Mouse (Mus musculus): Measurements from ENCODE around the gene Gm16485.

Gm16485 gene

DNA sequence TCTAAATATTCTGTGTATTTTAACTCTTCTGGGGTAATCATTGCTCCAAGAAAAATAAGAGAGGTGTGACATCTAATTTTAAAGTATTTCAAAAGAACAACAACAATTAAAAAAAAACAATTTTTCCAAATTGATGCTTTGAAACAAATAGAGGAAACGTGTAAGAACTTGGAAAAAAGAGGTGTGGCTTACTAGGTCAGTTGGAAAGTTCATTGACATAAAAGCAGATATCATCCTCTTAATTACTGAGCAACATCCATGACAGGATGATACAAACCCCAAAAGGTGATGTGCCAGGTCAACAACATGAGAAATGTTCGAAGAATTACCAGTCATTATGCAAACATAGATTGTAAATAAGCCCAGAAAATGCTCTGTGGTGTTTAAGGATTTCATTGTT is at the start of gene Gm16485:
TSS of gene Gm16485 (plus strand) at position 301 of the 400 bp plus-strand sequence.
- no peak for DNase-seq (ENCODE audit: low read depth, low spot score)

- DNase-seq (ENCODE audit: low read depth, low spot score) = no peak
Observed at GRCm38 (mm10) chr9:8927561-8927960, 44.0 kb upstream of the Gm16485 start.

GRCm38 (mm10) chr9:8937753-8938152 is 33.8 kb upstream of the Gm16485 start:
- no peak for DNase-seq (ENCODE audit: low read depth, low spot score)

DNA sequence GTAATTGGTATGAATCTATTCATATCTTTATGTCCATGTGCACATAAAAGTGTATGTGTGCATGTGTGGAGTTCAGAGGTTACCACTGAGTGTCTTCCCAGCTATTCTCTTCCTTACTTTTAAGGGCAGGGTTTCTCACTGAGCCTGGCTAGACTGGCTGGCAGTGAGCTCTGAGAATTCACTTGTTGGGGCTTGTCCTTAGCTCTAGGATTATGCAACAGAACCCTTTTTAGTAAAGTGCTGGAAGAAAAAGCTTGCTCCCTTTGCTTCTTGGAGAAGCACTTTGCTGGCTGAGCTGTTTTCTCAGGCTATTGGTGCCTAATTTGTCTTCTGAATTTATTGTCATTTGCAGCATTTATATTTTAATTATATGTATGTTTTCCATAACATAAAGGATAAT is 18.3 kb upstream of the Gm16485 start:
- no peak for DNase-seq (ENCODE audit: low read depth, low spot score)

- no peak for DNase-seq (ENCODE audit: low read depth, low spot score)
Observed at GRCm38 (mm10) chr9:8964512-8965133, 7.0 kb upstream of the Gm16485 start.

DNA sequence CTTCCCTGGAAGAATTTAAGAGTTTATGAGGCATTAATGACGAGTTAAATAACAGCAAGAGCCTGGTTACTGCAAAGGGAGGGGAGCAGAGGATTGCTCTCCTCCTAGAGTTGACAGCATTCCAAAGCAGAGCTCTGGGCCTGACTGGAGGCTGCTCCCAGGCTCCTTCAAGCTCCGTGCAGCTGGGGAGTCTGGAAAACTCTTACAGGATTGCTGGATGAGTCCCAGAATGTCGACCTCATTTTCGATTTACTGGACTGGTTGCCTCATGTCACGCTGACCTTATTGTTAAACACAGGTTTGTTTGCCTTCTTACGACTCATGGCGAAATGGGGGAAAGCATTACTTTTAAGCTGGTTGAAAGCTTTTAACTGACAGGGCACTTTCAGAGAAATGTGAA is 1.4 kb upstream of the Gm16485 start:
- DNase-seq (ENCODE audit: low read depth, low spot score) = peak; percentile 54

DNA sequence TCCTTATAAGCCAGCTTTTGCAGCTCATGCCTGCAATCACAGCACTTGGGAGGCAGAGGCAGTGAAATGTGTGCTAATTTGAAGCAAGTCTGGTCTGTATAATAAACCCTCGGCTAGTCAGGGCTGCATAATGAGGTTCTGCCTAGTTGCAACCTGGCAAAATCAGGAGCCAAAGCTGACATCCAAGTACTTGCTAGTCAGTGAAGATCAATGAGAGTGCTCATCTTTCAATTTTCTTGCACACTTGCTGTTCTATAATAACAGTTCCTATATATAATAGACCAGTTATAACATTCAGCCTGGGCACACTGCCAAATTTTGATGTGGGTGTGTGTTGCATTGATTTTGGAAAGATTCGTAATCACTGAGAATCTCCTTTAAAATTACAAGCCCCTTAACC is 6.2 kb downstream of the Gm16485 start:
- DNase-seq (ENCODE audit: low read depth, low spot score) = no peak

GRCm38 (mm10) chr9:8982315-8982714 is 10.7 kb downstream of the Gm16485 start:
- no peak for DNase-seq (ENCODE audit: low read depth, low spot score)

GRCm38 (mm10) chr9:8996494-8996893 is 24.9 kb downstream of the Gm16485 start:
- DNase-seq (ENCODE audit: low read depth, low spot score) = no peak

DNA sequence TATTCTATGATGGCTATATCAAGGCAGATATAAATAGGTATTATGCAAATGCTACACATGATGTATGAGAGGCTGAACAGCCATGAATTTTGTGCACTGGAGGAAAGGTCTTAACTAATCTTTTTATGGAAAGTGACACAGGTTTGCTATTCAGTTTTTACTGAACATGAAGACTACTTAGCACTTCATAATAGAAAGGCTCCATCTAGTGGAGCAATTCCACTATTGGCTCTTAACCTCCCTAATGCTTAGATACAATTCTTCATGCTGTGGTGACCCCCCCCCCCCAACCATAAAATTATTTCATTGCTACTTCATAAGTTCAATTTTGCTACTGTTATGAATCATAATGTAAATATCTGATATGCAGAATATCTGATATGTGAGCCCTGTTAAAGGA is 29.6 kb downstream of the Gm16485 start:
- no peak for DNase-seq (ENCODE audit: low read depth, low spot score)

DNA sequence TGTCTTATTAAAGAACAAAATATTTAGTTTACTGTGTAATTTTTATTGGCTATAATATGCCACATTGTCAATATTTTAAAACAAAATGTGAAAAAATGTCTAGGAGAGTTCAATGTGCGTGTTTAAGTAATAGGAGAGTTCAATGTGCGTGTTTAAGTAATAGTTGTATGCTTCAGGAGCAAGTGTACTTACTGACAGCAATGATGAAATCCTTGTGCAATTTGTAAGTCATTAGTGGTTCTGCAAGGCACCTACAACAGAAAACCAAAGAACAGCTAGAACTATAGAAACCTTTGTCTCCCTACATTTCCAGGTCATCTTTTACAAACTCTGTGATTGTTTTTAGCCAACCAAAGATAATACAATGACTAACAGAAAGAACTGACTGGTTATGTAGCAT is 43.5 kb downstream of the Gm16485 start:
- DNase-seq (ENCODE audit: low read depth, low spot score) = no peak

Measured in skeletal muscle tissue, adult 2 months (tissue).